Mouse (Mus musculus): ENCODE data around the gene Padi2. TPM values are rescaled to one million over a fixed set of nuclear protein-coding genes. Genes with fewer than 3 reads are reported as not detected.
A peak's percentile ranks its signal among the peaks of the same experiment; 100 is the strongest.

Gene Padi2
- polyA plus RNA-seq, 1 experiment from 2014 or later = 2.5 TPM

GRCm38 (mm10) chr4:140910661-140911310 is 4.6 kb downstream of the Padi2 start:
- Histone ChIP-seq H3K4me2 (peak overlapping the region; percentile 45), H3K27me3 (replicated peaks) (peaks cover 56% of the 10 kb centered on the region), H3K9ac (no peak overlapping the region), H3K27ac (no peak overlapping the region), H3K36me3 (no peaks in the 10 kb centered on the region), H3K9me3 (replicated peaks) (no peaks in the 10 kb centered on the region), H3K4me3 (peak overlapping the region; percentile 26; the same call in 1 of the 2 replicates), H3K4me1 (peaks cover 51% of the 10 kb centered on the region)
- WGBS (ENCODE audit: insufficient replicate concordance) = 40% methylated on average over 17 of the region's 17 CpGs
- ATAC-seq = no peak

GRCm38 (mm10) chr4:140911416-140911815 is 5.3 kb downstream of the Padi2 start:
- no peak overlapping the region for H3K4me2 ChIP-seq
- no peaks in the 10 kb centered on the region for H3K36me3 ChIP-seq
- 72% methylated on average over 9 of the region's 9 CpGs for WGBS (ENCODE audit: insufficient replicate concordance)
- H3K27ac ChIP-seq = no peak overlapping the region
- H3K27me3 ChIP-seq (replicated peaks) = peaks cover 52% of the 10 kb centered on the region
- H3K9me3 ChIP-seq (replicated peaks) = no peaks in the 10 kb centered on the region
- no peak for ATAC-seq
- peaks cover 45% of the 10 kb centered on the region for H3K4me1 ChIP-seq
- H3K9ac ChIP-seq = no peak overlapping the region
- H3K4me3 ChIP-seq = no peak overlapping the region

- Histone ChIP-seq H3K4me2 (no peak overlapping the region), H3K36me3 (no peaks in the 10 kb centered on the region), H3K27me3 (replicated peaks) (peaks cover 42% of the 10 kb centered on the region), H3K4me3 (no peak overlapping the region), H3K9me3 (replicated peaks) (no peaks in the 10 kb centered on the region), H3K4me1 (peaks cover 35% of the 10 kb centered on the region), H3K9ac (no peak overlapping the region), H3K27ac (no peak overlapping the region)
- ATAC-seq = no peak
- WGBS (ENCODE audit: insufficient replicate concordance) = 74% methylated on average over 10 of the region's 10 CpGs
Measured at GRCm38 (mm10) chr4:140912271-140912833, 6.2 kb downstream of the Padi2 start.

GRCm38 (mm10) chr4:140913565-140913964 is 7.4 kb downstream of the Padi2 start:
- Histone ChIP-seq H3K27me3 (replicated peaks) (peaks cover 33% of the 10 kb centered on the region), H3K4me1 (peaks cover 23% of the 10 kb centered on the region), H3K9ac (no peak overlapping the region), H3K27ac (no peak overlapping the region), H3K36me3 (no peaks in the 10 kb centered on the region), H3K4me3 (no peak overlapping the region), H3K4me2 (no peak overlapping the region), H3K9me3 (replicated peaks) (no peaks in the 10 kb centered on the region)
- no peak for ATAC-seq
- 79% methylated on average over 9 of the region's 9 CpGs for WGBS (ENCODE audit: insufficient replicate concordance)

- Histone ChIP-seq H3K36me3 (no peaks in the 10 kb centered on the region), H3K27me3 (replicated peaks) (peaks cover 24% of the 10 kb centered on the region), H3K4me1 (peaks cover 20% of the 10 kb centered on the region), H3K27ac (no peak overlapping the region), H3K4me2 (no peak overlapping the region), H3K4me3 (no peak overlapping the region), H3K9me3 (replicated peaks) (no peaks in the 10 kb centered on the region), H3K9ac (no peak overlapping the region)
- 65% methylated on average over 6 of the region's 6 CpGs for WGBS (ENCODE audit: insufficient replicate concordance)
- no peak for ATAC-seq
Measured at GRCm38 (mm10) chr4:140914731-140915131, 8.6 kb downstream of the Padi2 start.

GRCm38 (mm10) chr4:140915235-140915634 is 9.1 kb downstream of the Padi2 start:
- H3K27ac ChIP-seq = no peak overlapping the region
- no peak for ATAC-seq
- no peaks in the 10 kb centered on the region for H3K36me3 ChIP-seq
- 78% methylated on average over 3 of the region's 3 CpGs for WGBS (ENCODE audit: insufficient replicate concordance)
- no peak overlapping the region for H3K4me2 ChIP-seq
- H3K27me3 ChIP-seq (replicated peaks) = peaks cover 23% of the 10 kb centered on the region
- no peak overlapping the region for H3K9ac ChIP-seq
- no peak overlapping the region for H3K4me3 ChIP-seq
- H3K4me1 ChIP-seq = peaks cover 21% of the 10 kb centered on the region
- H3K9me3 ChIP-seq (replicated peaks) = no peaks in the 10 kb centered on the region

GRCm38 (mm10) chr4:140916296-140916695 is 10.2 kb downstream of the Padi2 start:
- H3K27me3 ChIP-seq (replicated peaks) = peaks cover 26% of the 10 kb centered on the region
- H3K4me1 ChIP-seq = peaks cover 15% of the 10 kb centered on the region
- H3K4me2 ChIP-seq = no peak overlapping the region
- no peak overlapping the region for H3K9ac ChIP-seq
- WGBS (ENCODE audit: insufficient replicate concordance) = 73% methylated on average over 5 of the region's 5 CpGs
- H3K9me3 ChIP-seq (replicated peaks) = no peaks in the 10 kb centered on the region
- no peaks in the 10 kb centered on the region for H3K36me3 ChIP-seq
- ATAC-seq = no peak
- no peak overlapping the region for H3K27ac ChIP-seq
- no peak overlapping the region for H3K4me3 ChIP-seq

- peaks cover 16% of the 10 kb centered on the region for H3K27me3 ChIP-seq (replicated peaks)
- H3K36me3 ChIP-seq = no peaks in the 10 kb centered on the region
- H3K9ac ChIP-seq = no peak overlapping the region
- H3K4me3 ChIP-seq = no peak overlapping the region
- 79% methylated on average over 9 of the region's 9 CpGs for WGBS (ENCODE audit: insufficient replicate concordance)
- ATAC-seq = no peak
- no peak overlapping the region for H3K4me2 ChIP-seq
- no peaks in the 10 kb centered on the region for H3K9me3 ChIP-seq (replicated peaks)
- H3K27ac ChIP-seq = no peak overlapping the region
- H3K4me1 ChIP-seq = peaks cover 15% of the 10 kb centered on the region
Measured at GRCm38 (mm10) chr4:140917451-140917850, 11.3 kb downstream of the Padi2 start.

GRCm38 (mm10) chr4:140919974-140920836 is 14.1 kb downstream of the Padi2 start:
- peaks cover 15% of the 10 kb centered on the region for H3K4me1 ChIP-seq
- no peak overlapping the region for H3K4me3 ChIP-seq
- WGBS (ENCODE audit: insufficient replicate concordance) = 17% methylated on average over 11 of the region's 11 CpGs
- H3K4me2 ChIP-seq = no peak overlapping the region
- no peak overlapping the region for H3K27ac ChIP-seq
- no peak for ATAC-seq
- no peaks in the 10 kb centered on the region for H3K9me3 ChIP-seq (replicated peaks)
- peaks cover 7% of the 10 kb centered on the region for H3K27me3 ChIP-seq (replicated peaks)
- H3K9ac ChIP-seq = no peak overlapping the region
- H3K36me3 ChIP-seq = no peaks in the 10 kb centered on the region

- Histone ChIP-seq H3K9me3 (replicated peaks) (no peaks in the 10 kb centered on the region), H3K4me2 (no peak overlapping the region), H3K9ac (no peak overlapping the region), H3K36me3 (no peaks in the 10 kb centered on the region), H3K27ac (no peak overlapping the region), H3K27me3 (replicated peaks) (peaks cover 7% of the 10 kb centered on the region), H3K4me1 (peaks cover 15% of the 10 kb centered on the region), H3K4me3 (no peak overlapping the region)
- 63% methylated on average over 5 of the region's 5 CpGs for WGBS (ENCODE audit: insufficient replicate concordance)
- no peak for ATAC-seq
Measured at GRCm38 (mm10) chr4:140922508-140922907, 16.4 kb downstream of the Padi2 start.

GRCm38 (mm10) chr4:140925648-140926047 is 19.5 kb downstream of the Padi2 start:
- Histone ChIP-seq H3K9ac (no peak overlapping the region), H3K27ac (no peak overlapping the region), H3K4me2 (no peak overlapping the region), H3K4me3 (no peak overlapping the region), H3K9me3 (replicated peaks) (no peaks in the 10 kb centered on the region), H3K36me3 (no peaks in the 10 kb centered on the region), H3K4me1 (peaks cover 1% of the 10 kb centered on the region; the same call in 1 of the 2 replicates), H3K27me3 (replicated peaks) (peaks cover 2% of the 10 kb centered on the region)
- no peak for ATAC-seq
- WGBS (ENCODE audit: insufficient replicate concordance) = 39% methylated on average over 8 of the region's 8 CpGs

- WGBS (ENCODE audit: insufficient replicate concordance) = 78% methylated on average over 9 of the region's 9 CpGs
- H3K36me3 ChIP-seq = no peaks in the 10 kb centered on the region
- no peak overlapping the region for H3K4me2 ChIP-seq
- H3K27me3 ChIP-seq (replicated peaks) = no peaks in the 10 kb centered on the region; the same call in 1 of the 2 replicates
- no peaks in the 10 kb centered on the region for H3K9me3 ChIP-seq (replicated peaks)
- H3K27ac ChIP-seq = no peak overlapping the region
- ATAC-seq = no peak
- peaks cover 13% of the 10 kb centered on the region for H3K4me1 ChIP-seq
- no peak overlapping the region for H3K4me3 ChIP-seq
- no peak overlapping the region for H3K9ac ChIP-seq
Measured at GRCm38 (mm10) chr4:140928349-140928748, 22.2 kb downstream of the Padi2 start.

All from liver, embryonic 12.5 days (tissue).